Mouse (Mus musculus): Measurements from ENCODE around the gene Gm49486.

- TF ChIP-seq GATA1 (IDR thresholded peaks at IDR 0.05; ENCODE audit: borderline replicate concordance, low read length) (no peak), FLI1 (IDR thresholded peaks at IDR 0.05; ENCODE audit: low read length) (no peak)
Observed at GRCm38 (mm10) chr15:79208758-79209439, 20.3 kb upstream of the Gm49486 start.
